Mouse (Mus musculus): Measurements from ENCODE around the gene Fbh1.

Gene Fbh1

GRCm38 (mm10) chr2:11777091-11778068, at the start of gene Fbh1, which contains the start of gene Ankrd16:
Gene Fbh1, minus strand, starts transcription at chr2:11777582.
Gene Ankrd16, plus strand, starts transcription at chr2:11777876.
- peak; percentile 100 for DNase-seq (ENCODE audit: low spot score)

- no peak for DNase-seq (ENCODE audit: low spot score)
Observed at GRCm38 (mm10) chr2:11801299-11801930, 24.0 kb upstream of the Fbh1 start.

DNA sequence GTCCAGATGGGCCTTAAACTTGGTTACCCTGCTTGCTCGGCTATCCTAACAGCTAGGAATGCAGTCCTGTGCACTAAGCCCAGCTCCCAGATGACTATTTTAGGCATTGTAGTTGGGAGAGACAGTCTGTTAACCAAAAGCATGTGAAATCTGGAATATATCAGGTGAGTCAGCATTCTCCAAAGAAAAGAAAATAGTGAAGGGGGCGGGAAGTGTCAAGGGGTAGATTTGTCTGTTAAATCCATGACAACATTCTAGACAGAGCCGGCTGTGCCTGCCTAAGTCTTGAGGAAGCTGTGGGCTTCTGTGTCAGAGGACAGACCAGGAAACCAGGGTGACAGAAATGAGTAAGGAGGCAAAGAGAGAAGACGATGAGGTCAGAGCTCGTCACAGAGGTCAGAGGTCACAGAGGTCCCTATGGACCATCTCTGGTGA, 20.6 kb upstream of the Fbh1 start:
- DNase-seq (ENCODE audit: low spot score): no peak

GRCm38 (mm10) chr2:11794668-11795067, 17.3 kb upstream of the Fbh1 start:
- DNase-seq (ENCODE audit: low spot score): no peak

DNA sequence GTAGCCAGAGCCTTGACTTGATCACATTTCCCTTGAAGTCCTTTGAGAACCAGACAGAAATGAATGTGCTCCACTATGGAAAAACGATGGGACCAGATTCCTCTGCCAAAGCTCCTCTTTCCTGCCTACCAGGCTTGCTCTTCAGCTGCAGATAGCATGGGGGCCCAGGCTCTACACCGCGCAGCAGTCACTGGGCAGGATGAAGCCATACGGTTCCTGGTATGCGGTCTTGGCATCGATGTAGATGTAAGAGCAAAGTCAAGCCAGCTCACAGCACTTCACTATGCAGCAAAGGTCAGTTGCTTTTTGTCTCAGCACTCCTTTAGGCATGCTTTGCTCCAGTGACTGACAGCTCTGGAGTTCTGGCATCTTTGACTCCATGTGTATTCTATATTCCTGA, 6.8 kb upstream of the Fbh1 start:
- no peak for DNase-seq (ENCODE audit: low spot score)

DNA sequence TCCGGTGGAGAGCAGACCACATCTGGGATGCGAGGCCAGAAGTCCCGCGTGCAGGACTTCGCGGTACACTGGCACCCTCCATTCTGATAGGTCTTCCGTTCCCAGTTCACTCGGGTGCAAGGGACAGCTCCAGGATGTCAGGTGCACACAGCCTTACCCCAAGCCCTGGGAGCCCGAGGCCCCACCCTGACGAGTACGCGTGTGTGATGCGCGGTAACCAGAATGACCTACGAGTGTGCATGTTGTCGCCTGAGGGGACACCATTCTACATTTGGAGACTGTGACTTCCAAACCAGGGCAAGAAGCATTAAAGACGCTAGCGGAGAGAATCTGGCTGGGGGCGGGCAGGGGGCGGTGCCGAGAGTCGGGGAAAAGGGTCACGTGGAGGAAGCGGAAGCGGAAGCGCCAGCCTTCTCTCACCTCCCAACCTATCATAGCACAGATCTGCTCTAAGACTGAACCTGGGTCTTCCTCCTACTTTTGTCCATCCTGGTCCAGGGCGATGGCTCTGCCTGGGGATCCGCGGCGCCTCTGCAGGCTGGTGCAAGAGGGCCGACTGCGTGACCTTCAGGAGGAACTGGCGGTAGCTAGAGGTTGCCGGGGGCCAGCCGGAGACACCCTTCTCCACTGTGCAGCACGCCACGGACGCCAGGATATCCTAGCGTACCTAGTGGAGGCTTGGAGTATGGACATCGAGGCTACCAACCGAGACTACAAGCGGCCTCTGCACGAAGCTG, 873 bp upstream of the Fbh1 start:
- peak; percentile 73 for DNase-seq (ENCODE audit: low spot score)

- DNase-seq (ENCODE audit: low spot score): no peak
Observed at GRCm38 (mm10) chr2:11776415-11776814, 967 bp downstream of the Fbh1 start.

GRCm38 (mm10) chr2:11775121-11775520, 2.3 kb downstream of the Fbh1 start:
- no peak for DNase-seq (ENCODE audit: low spot score)

DNA sequence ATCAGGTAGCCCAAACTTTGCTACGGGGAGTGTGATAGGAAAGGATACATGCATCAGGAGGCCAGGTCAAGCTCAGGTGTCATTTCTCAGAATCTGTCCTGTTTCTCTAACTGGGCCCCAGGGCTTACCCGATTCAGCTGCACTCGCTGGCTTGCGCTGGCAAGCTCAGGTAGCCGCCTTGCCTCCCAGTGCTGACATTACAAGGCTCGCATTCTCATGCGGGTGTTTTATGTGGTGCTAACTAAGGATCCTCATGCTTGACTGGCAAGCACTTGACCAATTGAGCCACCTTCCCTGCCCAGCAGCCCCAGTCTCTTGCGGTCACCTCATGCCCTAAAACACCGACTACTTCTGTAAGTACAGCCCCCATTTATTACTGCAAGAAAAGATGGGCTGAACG, 3.0 kb downstream of the Fbh1 start:
- DNase-seq (ENCODE audit: low spot score): no peak

DNA sequence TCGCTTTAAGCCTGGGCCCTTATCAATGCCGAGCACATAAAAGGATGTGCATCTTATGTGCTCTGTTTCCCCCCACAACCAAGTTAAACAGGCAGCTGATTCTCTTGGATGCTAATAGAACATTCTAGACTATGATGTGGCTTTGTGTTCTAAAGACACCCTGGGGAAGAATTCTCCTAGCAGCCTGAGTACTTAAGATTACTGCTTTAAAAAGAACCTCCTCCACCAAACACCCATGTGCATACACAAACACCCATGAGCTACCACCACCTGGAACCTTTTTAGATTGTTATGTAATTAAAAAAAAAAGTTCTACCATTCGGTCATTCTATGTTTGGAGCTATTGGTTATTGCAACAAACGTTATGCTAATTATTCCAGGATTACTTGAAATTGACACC, 5.0 kb downstream of the Fbh1 start:
- no peak for DNase-seq (ENCODE audit: low spot score)

- DNase-seq (ENCODE audit: low spot score): no peak
Observed at GRCm38 (mm10) chr2:11771701-11772100, 5.7 kb downstream of the Fbh1 start.

GRCm38 (mm10) chr2:11767161-11767545, 10.2 kb downstream of the Fbh1 start:
- no peak for DNase-seq (ENCODE audit: low spot score)

- no peak for DNase-seq (ENCODE audit: low spot score)
Observed at GRCm38 (mm10) chr2:11766485-11767160, 10.8 kb downstream of the Fbh1 start.

- DNase-seq (ENCODE audit: low spot score): no peak
Observed at GRCm38 (mm10) chr2:11765694-11766093, 11.7 kb downstream of the Fbh1 start.

- no peak for DNase-seq (ENCODE audit: low spot score)
Observed at GRCm38 (mm10) chr2:11762541-11762940, 14.8 kb downstream of the Fbh1 start.

DNA sequence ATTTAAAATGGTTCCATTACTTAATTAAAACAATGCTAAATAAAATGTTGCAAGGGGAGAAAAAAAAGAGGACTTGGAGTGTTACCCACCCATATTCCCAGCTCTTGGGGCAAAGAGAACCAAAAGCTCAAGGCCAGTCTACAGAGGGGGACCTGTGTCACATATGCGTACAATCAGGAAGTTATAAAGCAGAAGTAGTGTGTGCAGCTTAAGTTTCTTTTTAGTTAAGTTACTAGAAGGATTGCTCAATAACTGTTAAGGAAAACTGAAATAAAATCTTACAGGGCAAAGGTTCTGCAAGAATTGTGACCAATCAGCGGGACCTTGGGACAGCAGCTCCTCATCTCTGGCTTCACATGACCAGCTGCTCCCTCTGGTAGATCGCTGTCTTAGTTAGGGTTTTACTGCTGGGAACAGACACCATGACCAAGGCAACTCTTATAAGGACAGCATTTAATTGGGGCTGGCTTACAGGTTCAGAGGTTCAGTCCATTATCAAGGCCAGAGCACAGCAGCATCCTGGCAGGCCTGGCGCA, 37.8 kb downstream of the Fbh1 start:
- DNase-seq (ENCODE audit: low spot score): no peak

DNA sequence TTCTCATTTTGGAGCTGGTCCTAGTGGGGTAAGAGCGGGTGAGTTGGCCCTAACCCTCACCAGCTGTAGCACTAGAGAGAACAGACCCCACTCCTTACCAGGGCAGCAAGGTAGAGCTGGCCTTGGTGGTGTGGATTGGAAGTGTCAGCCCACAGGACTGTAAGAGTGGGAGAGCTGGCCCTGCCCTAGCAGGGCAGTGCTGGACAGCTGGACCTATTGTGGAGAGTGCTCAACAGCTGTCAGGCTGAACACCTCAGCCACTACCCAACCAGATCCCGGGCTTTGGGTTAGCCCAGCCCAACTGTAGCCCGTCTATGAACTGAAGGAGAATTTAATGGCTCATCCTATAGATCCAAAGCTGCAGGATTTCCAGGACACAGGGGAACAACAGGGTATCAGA, 38.6 kb downstream of the Fbh1 start:
- no peak for DNase-seq (ENCODE audit: low spot score)

GRCm38 (mm10) chr2:11735853-11736252, 41.5 kb downstream of the Fbh1 start:
- no peak for DNase-seq (ENCODE audit: low spot score)

DNA sequence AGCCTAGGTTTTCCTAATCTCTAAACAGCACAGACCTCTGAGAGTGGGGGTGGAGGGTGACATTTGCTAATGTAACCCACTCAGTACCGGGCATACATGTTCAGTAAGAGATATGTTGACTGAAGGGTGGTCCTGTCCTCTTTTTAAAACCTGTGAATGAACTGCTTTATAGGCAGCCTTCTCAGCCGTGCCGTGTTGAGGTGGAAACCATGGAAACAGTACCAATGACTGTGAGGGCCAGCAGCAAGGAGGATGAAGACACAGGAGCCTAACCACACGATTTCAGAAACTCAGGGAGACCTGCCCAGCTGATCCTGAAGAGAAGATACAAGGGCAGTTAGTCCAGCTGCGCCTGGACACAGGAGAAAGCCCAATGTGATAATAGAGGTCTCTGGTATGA, 44.4 kb downstream of the Fbh1 start:
- DNase-seq (ENCODE audit: low spot score): no peak

- DNase-seq (ENCODE audit: low spot score): no peak
Observed at GRCm38 (mm10) chr2:11729091-11729490, 48.3 kb downstream of the Fbh1 start.

- no peak for DNase-seq (ENCODE audit: low spot score)
Observed at GRCm38 (mm10) chr2:11727574-11727973, 49.8 kb downstream of the Fbh1 start.

- no peak for DNase-seq (ENCODE audit: low spot score)
Observed at GRCm38 (mm10) chr2:11722564-11722963, 54.8 kb downstream of the Fbh1 start.

Data from urinary bladder, postnatal 25 days (tissue).